Mouse (Mus musculus): ENCODE data around the gene Zzef1. TPM values are rescaled to one million over a fixed set of nuclear protein-coding genes. Genes with fewer than 3 reads are reported as not detected.

The Zzef1 gene
- total RNA-seq, 2 experiments from 2014 or later = 44.5 to 48.6 TPM

DNA sequence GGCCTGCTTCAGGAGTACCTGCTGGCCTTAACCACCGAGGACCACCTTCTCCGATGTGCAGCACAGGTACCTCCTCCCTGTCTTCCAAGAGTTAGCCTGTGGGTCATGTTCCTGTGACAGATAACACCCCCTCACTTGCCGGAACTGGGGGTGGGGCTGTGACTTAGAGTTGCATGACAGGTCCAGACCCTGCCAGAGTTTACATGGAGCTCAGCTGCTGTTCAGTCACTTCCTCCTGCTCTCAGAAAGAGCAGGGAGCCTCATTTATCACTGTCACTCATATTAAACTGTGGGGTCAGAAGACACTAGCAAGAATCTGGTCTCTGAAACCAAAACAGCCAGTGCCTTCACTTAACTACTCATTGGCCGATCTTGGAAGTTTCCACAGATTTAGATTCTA, 127.1 kb downstream of the Zzef1 start:
- intact Hi-C loops (cut with DNase I) = no loop called here
- Histone ChIP-seq H3K27ac (no peak overlapping the region), H3K4me3 (no peak overlapping the region)
- DNase-seq (ENCODE audit: extremely low spot score in 1 of 2, low spot score in 2 of 2) = no peak
- no peak for TF ChIP-seq CTCF (IDR thresholded peaks at IDR 0.05)

DNA sequence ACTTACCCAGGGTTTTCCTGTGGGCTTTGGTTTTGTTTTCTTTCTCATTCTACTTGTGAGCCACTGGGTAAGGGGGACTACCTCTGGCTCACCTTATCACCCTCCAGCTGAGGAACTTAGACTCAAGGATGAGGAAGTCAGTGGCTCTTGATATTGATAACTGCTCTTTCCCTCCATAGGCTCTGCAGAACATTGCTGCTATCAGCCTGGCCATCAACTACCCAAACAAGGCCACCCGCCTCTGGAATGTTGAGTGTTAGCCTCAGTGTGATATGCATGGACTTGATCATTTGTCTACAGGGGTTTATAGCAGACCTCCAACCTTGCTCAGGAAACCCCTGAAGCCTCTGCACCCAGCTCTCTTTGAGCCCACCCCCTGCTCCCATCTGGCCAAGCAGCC, 128.4 kb downstream of the Zzef1 start:
- no peak for DNase-seq (ENCODE audit: extremely low spot score in 1 of 2, low spot score in 2 of 2)
- intact Hi-C loops (cut with DNase I) = no loop called here
- no peak for TF ChIP-seq CTCF (IDR thresholded peaks at IDR 0.05)
- no peak overlapping the region for H3K4me3 ChIP-seq
- no peak overlapping the region for H3K27ac ChIP-seq

DNA sequence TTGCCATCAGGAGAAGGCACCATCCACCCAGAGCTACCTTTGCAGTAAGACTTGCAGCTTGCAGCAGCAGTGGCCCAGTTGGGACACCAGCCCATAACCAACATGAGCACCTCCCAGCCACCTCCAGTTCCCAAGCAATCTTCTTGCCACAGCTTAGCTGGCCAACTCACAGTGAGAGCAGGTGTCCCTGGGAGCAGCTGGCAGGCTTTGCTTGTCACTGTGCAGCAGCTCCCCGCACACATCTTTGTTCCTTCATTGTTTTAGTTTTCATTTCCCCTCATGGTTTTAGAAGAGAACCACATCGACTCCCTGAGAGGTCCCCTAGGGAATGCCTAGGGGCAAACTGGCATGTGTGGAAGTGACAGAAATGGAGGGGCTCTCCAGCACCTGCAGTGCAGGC, 129.0 kb downstream of the Zzef1 start:
- TF ChIP-seq CTCF (IDR thresholded peaks at IDR 0.05) = no peak
- no peak for DNase-seq (ENCODE audit: extremely low spot score in 1 of 2, low spot score in 2 of 2)
- intact Hi-C loops (cut with DNase I) = loop anchor here (5.0 kb wide), 1 partner anchor 122 kb away; the partner anchor contains the start of gene Ncbp3
- Histone ChIP-seq H3K27ac (no peak overlapping the region), H3K4me3 (no peak overlapping the region)

DNA sequence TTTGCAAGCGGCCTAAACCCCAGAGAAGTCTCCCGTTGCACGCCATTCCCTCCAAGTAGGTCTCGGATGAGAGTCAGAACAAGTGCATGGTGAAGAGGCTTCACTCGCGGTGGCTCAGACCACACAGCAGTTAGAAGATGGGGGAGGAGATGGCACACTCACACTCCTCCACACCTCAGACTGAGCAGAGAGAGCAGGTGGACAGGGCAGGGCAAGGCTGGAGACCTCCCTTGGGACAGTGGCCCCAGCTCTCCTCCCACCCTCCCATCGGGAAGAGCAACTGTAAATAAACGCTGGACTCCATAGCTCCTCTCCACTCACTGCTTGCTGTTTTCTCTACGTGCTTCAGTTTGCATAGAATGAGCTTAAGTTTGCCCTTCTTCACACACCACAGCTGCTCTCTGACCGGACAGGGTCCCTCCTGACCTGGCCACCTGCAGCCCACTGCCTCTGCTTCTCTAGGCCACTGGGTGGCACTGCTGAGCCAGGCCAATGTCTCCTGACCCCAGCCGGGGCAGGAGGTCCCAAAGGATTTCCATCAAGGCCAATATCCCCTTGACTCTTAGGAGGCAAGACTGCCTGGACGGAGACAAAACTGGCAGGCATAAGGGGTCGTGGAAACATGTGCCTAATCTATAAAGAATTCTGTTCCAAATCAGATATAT, 130.3 kb downstream of the Zzef1 start:
- DNase-seq (ENCODE audit: extremely low spot score in 1 of 2, low spot score in 2 of 2) = peak; percentile 40 to 44
- intact Hi-C loops (cut with DNase I) = loop anchor here (1.0 to 5.0 kb wide), 2 partner anchors 74 to 121 kb away; partner anchors contain the start of gene Ncbp3
- Histone ChIP-seq H3K4me3 (no peak overlapping the region), H3K27ac (no peak overlapping the region)
- peak; percentile 97 for TF ChIP-seq CTCF (IDR thresholded peaks at IDR 0.05)

DNA sequence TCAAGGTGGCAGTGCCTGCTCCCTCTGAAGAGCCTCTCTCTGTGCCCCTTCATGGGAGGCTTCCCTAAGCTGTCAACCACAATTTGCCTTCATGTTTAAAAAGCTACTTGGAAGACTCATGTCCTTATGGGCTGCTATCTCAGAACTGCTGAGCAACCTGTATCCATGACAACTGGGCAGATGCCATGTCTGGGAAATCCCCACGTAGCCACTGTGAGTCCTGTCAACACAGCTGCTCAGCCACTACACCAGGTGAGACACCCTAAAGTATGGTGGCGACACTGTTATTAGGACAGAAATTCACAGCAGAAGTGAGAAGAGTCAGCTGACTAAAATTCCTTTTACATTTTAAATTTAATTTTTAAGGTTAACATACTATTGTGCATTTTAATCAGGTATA, 132.5 kb downstream of the Zzef1 start:
- intact Hi-C loops (cut with DNase I) = loop anchor here (5.0 kb wide), 1 partner anchor 119 kb away; the partner anchor contains the start of gene Ncbp3

DNA sequence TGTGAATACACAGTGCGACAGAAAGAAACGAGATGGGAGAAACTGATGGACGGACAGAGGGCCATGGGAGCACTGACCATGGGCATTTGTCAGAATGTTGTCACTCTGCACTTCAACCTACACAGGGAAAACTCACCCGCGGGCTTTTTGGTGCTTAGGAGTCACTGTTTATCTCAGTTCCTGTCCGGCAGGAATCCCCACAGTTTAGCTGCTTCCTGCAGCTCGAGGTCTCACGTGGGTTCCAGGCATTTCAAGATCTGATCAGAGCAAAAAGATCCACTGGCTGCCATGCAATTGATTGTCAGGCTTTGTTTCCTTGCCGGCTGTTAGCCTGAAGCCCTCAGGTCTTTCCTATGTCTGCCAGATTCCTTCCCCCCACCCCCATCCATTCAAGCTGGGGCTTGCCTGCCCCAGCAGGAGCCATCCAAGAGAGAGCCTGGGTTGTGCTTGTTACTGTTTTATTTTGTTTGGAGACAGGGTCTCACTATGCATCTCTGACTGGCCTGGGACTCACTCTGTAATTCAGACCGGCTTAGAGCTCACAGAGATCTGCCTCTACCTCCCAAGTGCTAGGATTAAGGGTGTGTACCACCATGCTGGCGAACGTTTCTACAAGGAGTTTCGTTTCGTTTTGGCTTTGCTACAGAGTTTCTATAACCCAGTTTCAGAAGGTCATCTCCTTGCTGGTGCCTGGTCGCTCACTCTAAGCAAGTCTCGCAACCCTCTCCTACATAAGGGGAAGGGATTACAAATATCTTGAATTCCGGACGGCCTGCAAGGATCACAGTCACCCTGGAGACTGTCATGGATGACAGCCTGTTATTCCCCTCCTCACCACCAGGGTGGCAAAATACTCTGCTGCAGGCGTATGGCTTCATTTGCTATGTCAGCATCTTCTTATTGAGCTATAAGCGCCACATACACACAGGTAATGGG, 144.4 kb downstream of the Zzef1 start:
- no peak overlapping the region; the same call in 1 of the 2 replicates for H3K27ac ChIP-seq

More for the DNA sequence above, 132.5 kb downstream of the Zzef1 start:
- H3K4me3 ChIP-seq = no peak overlapping the region
- H3K27ac ChIP-seq = no peak overlapping the region
- no peak for TF ChIP-seq CTCF (IDR thresholded peaks at IDR 0.05)
- DNase-seq (ENCODE audit: extremely low spot score in 1 of 2, low spot score in 2 of 2) = no peak

DNA sequence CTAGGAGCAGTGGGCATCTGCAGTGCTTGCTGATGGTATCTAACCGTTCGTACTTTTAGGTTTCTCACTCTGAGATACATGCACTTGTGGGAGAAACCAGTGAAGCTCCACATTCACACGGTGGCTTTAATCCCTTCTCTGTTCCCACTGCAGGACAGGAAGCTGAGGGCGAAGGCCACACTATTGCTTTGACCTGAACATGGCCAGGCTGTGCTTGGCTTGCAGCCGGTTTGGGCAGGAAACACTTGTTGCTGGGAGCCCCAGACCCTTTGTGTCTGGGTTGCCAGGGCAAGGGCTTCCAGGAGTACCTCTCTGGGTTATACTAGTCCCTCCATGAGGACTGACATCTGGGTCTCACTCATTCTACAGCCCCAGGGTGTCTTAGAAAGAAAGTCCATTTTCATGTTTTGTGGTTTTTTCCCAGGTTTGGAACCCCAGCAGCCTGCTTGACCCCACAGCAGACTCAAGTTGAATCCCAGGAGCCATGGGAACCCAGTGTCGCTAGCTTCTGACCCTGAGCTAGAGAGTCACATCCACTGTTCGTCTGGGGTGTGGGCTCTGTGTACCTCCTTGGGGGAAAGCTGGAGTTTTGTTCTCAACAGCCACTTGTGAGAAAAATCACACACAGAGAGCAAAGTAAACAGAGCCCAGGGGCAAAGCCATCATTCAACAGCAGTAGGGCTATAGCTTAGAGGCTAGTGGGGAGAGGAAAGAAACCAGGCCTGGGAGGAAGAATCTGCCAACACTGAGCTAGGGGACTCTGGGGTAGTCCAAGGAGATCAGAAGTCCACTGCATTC, 149.2 kb downstream of the Zzef1 start:
- intact Hi-C loops (cut with DNase I) = no loop called here
- TF ChIP-seq CTCF (IDR thresholded peaks at IDR 0.05) = no peak
- Histone ChIP-seq H3K4me3 (no peak overlapping the region), H3K27ac (no peak overlapping the region)
- no peak for DNase-seq (ENCODE audit: extremely low spot score in 1 of 2, low spot score in 2 of 2)

More for the DNA sequence above, 144.4 kb downstream of the Zzef1 start:
- intact Hi-C loops (cut with DNase I) = no loop called here
- H3K4me3 ChIP-seq = peak overlapping the region; percentile 42
- peak; percentile 76 for TF ChIP-seq CTCF (IDR thresholded peaks at IDR 0.05)
- DNase-seq (ENCODE audit: extremely low spot score in 1 of 2, low spot score in 2 of 2) = no peak

DNA sequence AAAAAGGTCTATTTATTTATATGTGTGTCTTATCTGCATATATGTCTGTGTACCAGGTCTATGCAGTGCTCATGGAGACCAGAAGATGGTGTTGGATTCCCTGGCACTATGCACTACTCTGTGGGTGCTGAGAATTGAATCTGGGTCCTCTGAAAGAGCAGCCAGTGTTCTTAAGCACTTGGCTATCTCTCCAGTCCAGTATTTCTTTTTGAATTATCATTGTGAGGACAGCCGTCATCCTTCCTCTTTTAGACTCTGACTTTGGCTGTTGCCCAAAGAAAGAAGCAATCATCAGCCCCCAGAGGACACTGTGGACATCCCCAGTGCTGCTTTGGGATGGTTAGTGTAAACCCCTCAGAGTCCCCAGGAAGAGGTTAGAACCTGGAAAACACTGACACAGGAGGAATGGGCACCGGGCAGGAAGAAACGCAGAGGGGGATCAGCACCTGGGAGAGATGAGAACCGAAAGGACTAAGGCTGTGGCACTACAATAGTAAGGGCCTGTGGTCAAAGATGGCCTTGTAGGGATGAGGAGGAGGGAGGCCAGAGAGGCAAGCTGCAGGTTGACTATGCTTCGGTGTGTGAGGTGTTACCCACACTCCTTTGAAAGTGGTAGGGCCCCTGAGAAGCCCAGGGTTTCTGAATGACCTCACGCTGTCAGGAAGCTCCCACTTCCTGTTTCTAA, 150.0 kb downstream of the Zzef1 start:
- DNase-seq (ENCODE audit: extremely low spot score in 1 of 2, low spot score in 2 of 2) = no peak
- intact Hi-C loops (cut with DNase I) = no loop called here
- no peak overlapping the region for H3K4me3 ChIP-seq
- no peak for TF ChIP-seq CTCF (IDR thresholded peaks at IDR 0.05)
- no peak overlapping the region for H3K27ac ChIP-seq

DNA sequence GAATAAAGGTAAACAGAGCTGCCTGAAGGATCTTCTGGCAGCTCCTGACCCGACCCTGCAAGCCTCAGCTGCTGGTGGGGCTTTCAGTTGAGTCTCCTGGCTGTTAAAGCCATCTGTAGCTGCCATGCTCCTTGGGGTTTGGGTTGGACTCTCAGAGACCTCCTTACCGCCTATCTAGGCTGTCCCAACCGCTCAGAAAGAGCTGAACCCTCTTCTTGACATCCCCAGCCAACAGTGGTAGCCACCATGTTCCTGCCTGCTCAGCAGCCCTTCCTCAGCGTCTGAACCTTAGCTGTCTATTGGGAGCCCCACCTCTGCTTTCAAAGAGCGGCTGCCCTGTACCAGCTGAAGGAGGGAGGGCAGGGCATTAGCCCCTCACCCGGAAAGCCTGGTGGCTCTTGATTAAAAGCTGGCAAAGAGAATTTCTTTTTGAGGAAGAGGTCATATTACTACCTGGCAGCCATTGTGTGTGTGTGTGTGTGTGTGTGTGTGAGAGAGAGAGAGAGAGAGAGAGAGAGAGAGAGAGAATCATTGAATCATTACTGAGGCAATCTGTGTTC, 150.6 kb downstream of the Zzef1 start:
- H3K27ac ChIP-seq = no peak overlapping the region
- intact Hi-C loops (cut with DNase I) = no loop called here
- TF ChIP-seq CTCF (IDR thresholded peaks at IDR 0.05) = no peak
- no peak overlapping the region for H3K4me3 ChIP-seq
- DNase-seq (ENCODE audit: extremely low spot score in 1 of 2, low spot score in 2 of 2) = no peak

DNA sequence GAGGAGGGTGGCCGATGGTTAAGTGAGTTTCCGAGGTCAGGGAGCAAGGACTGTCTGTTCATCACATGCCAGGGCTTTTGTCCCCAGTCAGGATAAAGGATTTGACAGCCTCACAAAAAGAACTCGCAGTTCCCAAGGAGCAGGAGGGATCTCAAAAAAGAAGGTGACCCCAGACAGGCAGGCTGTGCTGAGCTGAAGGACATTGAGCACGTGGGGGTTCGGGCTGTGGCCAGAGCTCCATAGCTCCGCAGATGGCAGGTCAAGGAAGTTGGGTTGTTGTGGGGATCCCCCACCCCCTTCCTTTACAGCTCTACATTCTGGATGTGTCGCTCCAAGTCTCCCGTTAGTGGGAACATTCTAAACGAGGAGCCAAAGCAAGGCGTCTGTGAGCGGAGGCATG, 151.8 kb downstream of the Zzef1 start:
- no peak for DNase-seq (ENCODE audit: extremely low spot score in 1 of 2, low spot score in 2 of 2)
- Histone ChIP-seq H3K27ac (no peak overlapping the region), H3K4me3 (no peak overlapping the region)
- no peak for TF ChIP-seq CTCF (IDR thresholded peaks at IDR 0.05)
- intact Hi-C loops (cut with DNase I) = no loop called here

DNA sequence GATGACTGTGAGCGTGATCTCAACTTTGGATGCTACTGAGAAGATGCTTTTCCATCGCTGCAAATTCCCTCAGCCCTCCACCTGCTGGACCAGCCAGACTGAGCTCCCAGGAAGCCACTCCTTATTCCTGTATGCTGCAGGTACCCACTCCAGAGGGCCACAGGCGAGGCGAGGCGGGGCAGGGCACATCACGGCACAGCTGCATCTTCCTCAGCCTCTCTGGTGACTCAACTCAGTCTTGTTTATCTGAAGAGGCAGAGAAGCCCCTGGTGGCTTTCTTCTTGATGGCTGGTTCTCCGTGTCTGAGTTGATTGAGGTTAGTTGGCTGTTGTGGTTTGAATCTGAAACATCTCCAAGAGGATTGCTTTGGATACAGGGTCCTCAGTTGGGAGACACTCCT, 152.2 kb downstream of the Zzef1 start:
- intact Hi-C loops (cut with DNase I) = no loop called here
- no peak for TF ChIP-seq CTCF (IDR thresholded peaks at IDR 0.05)
- H3K27ac ChIP-seq = no peak overlapping the region
- no peak overlapping the region for H3K4me3 ChIP-seq
- DNase-seq (ENCODE audit: extremely low spot score in 1 of 2, low spot score in 2 of 2) = no peak

Data from left cerebral cortex, adult 2 months (tissue).